In genomic region chr10:40363004-40363403, GRCm38 (mm10) we compare ENCODE assay signal across 23 mouse cellular contexts. TPM values are rescaled to one million over a fixed set of nuclear protein-coding genes. Genes with fewer than 3 reads are reported as not detected.
DNase-seq lines count a peak whose midpoint lies in the region; ATAC-seq and TF ChIP-seq lines count a peak whose summit lies in the region.
"Had no signal": no experiment of that assay in that cellular context is flagged by ENCODE, and none has a peak within 500 bp of the region (broad histone marks: within the 10 kb centered on the region; RNA-seq: fewer than 3 reads in every experiment).

No protein-coding gene starts in this region.

- no peaks in the 10 kb centered on the region for H3K9me3 ChIP-seq in heart, embryonic 11.5 days (replicated peaks; ENCODE audit: control insufficient read depth, low read length)
- H3K9me3 ChIP-seq in stomach, postnatal 0 days (ENCODE audit: control insufficient read depth, low read length) = no peaks in the 10 kb centered on the region
- H3K9me3 ChIP-seq: embryonic facial prominence, embryonic 15.5 days; limb, embryonic 15.5 days had no signal

- no peak overlapping the region for H3K9ac ChIP-seq in heart, embryonic 11.5 days (ENCODE audit: low read depth, low read length)
- no peak overlapping the region for H3K9ac ChIP-seq in stomach, postnatal 0 days (ENCODE audit: low read length)
- H3K9ac ChIP-seq: embryonic facial prominence, embryonic 15.5 days; limb, embryonic 15.5 days had no signal

- WGBS in heart, embryonic 11.5 days (ENCODE audit: insufficient replicate concordance) = 13% methylated on average over 4 of the region's 4 CpGs
- 42% methylated on average over 4 of the region's 4 CpGs for WGBS in stomach, postnatal 0 days

- peak; percentile 42; the same call in 1 of the 2 replicates for ATAC-seq in heart, embryonic 11.5 days (replicated peaks; ENCODE audit: insufficient number of reproducible peaks, low FRiP score, low TSS enrichment)
- peak; percentile 64; the same call in 1 of the 2 replicates for ATAC-seq in stomach, postnatal 0 days (ENCODE audit: low FRiP score, low TSS enrichment)
- ATAC-seq in frontal cortex, adult (ENCODE audit: low TSS enrichment) = no peak
- ATAC-seq: CD4-positive, CD25-positive, alpha-beta regulatory T cell, adult 4 months; forebrain, embryonic 14.5 days; hindbrain, postnatal 0 days had no signal

- no peak overlapping the region for H3K4me2 ChIP-seq in heart, embryonic 11.5 days
- H3K4me2 ChIP-seq in stomach, postnatal 0 days (replicated peaks; ENCODE audit: low read depth) = no peak overlapping the region
- H3K4me2 ChIP-seq: embryonic facial prominence, embryonic 15.5 days; limb, embryonic 15.5 days had no signal

- no peak overlapping the region for H3K4me3 ChIP-seq in heart, embryonic 11.5 days (ENCODE audit: low read depth, low read length)
- H3K4me3 ChIP-seq in stomach, postnatal 0 days (ENCODE audit: low read depth, low read length) = no peak overlapping the region
- H3K4me3 ChIP-seq: embryonic facial prominence, embryonic 15.5 days; limb, embryonic 15.5 days had no signal

- no peak for TF ChIP-seq CTCF in stomach, postnatal 0 days (IDR thresholded peaks at IDR 0.05; ENCODE audit: low read depth)

- H3K27me3 ChIP-seq in heart, embryonic 11.5 days (ENCODE audit: control insufficient read depth, insufficient read depth, low read length) = no peaks in the 10 kb centered on the region
- no peaks in the 10 kb centered on the region for H3K27me3 ChIP-seq in stomach, postnatal 0 days (ENCODE audit: control insufficient read depth, insufficient read depth, low read length)
- H3K27me3 ChIP-seq: embryonic facial prominence, embryonic 15.5 days; limb, embryonic 15.5 days had no signal

- no peaks in the 10 kb centered on the region for H3K36me3 ChIP-seq in heart, embryonic 11.5 days (ENCODE audit: control insufficient read depth, insufficient read depth, low read length)
- H3K36me3 ChIP-seq in stomach, postnatal 0 days (ENCODE audit: control insufficient read depth, insufficient read depth, low read length) = no peaks in the 10 kb centered on the region
- H3K36me3 ChIP-seq: embryonic facial prominence, embryonic 15.5 days; limb, embryonic 15.5 days had no signal

- H3K27ac ChIP-seq in heart, embryonic 11.5 days (ENCODE audit: low read depth, low read length) = no peak overlapping the region
- no peak overlapping the region for H3K27ac ChIP-seq in stomach, postnatal 0 days (replicated peaks)
- H3K27ac ChIP-seq: embryonic facial prominence, embryonic 15.5 days; hindbrain, postnatal 0 days; limb, embryonic 15.5 days had no signal

- DNase-seq in heart, postnatal 25 days (ENCODE audit: low spot score) = no peak
- peak; percentile 32 for DNase-seq in testis, postnatal 10 days (ENCODE audit: low spot score)
- no peak for DNase-seq in testis, postnatal 14 days (ENCODE audit: low spot score)
- DNase-seq in WW6 (ENCODE audit: low read depth, low spot score) = peak; percentile 74
- no peak for DNase-seq in stomach, postnatal 0 days (ENCODE audit: low spot score)
- no peak for DNase-seq in gastrocnemius, postnatal 10 days
- DNase-seq: adrenal gland, postnatal 36 days; cerebellum, adult 9-11 months; gastrocnemius, postnatal 14 days; kidney, adult 11 months; layer of hippocampus, adult 9-11 months; left cerebral cortex, postnatal 4 days; lung, adult 2 months; lung, postnatal 14 days; midbrain, embryonic 14.5 days; right cerebral cortex, postnatal 14 days had no signal

- H3K4me1 ChIP-seq in heart, embryonic 11.5 days (ENCODE audit: control insufficient read depth, insufficient read depth, low read length) = peaks cover 8% of the 10 kb centered on the region
- 0 out of 2 replicates have a peak, but pooled peaks cover 3% of the 10 kb centered on the region for H3K4me1 ChIP-seq in stomach, postnatal 0 days (replicated peaks; ENCODE audit: control insufficient read depth, insufficient read depth)

- intact Hi-C loops in heart, postnatal 25 days (cut with DNase I) = no loop called here

- no peak for TF ChIP-seq EP300 in stomach, postnatal 0 days (optimal IDR thresholded peaks at IDR 0.05)

RNA-seq across cellular contexts. Expression of gene Cdk19, which starts 23.6 kb away (rescaled TPM):
- 6.4 and 8.1 TPM in 2 replicates for polyA plus RNA-seq in heart, embryonic 11.5 days (2014; fragmentation: Nextera tagmentation; extraction: Ambion mirVana)
- 10 to 100 TPM; 11.9 to 15.7 TPM for total RNA-seq in heart, postnatal 25 days (2021)
- 4.2 and 4.4 TPM in 2 replicates for polyA plus RNA-seq in stomach, postnatal 0 days (2015; fragmentation: Nextera tagmentation; extraction: Ambion mirVana)
- 1 to 10 TPM; 7.2 to 8.4 TPM for total RNA-seq in gastrocnemius, postnatal 10 days (2021)

Comparison
In these comparisons a context has a peak if more than half of its experiments do, and no peak if none do; other contexts are left out.
1. DNase-seq: peak in testis, postnatal 10 days (single experiment) and WW6 (single experiment); none in heart, postnatal 25 days (single experiment), testis, postnatal 14 days (single experiment), stomach, postnatal 0 days (single experiment) and gastrocnemius, postnatal 10 days (single experiment).